Mouse (Mus musculus): ENCODE measurements around the gene Bag1.

Gene Bag1

DNA sequence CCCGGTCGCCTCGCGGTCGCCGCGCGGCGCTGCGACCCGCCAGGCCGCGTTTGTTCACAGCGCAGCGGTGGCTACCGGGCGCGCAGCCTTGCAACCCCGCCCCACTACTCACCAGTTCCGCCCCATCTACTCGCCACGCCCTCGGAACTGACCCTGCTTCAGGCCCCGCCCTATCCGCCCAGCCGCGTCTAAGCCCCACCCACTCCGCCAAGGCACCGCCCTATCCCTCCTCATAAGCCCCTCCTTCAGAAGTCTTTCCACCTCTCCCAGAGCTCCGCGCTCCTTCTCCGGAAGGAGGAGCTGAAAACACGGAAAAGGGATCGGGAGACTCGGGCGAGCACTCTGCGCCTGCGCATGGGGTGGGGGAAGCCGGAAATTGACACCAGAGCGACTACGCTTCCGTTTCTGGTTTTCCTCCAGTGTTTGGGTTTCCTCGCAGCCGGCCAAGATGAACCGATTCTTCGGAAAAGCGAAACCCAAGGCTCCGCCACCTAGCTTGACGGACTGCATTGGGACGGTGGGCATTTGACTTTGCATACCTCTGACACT, at the start of gene Bag1, which contains the start of gene Chmp5:
TSS of gene Bag1 (minus strand) at position 135 of the 549 bp plus-strand sequence.
TSS of gene Chmp5 (plus strand) at position 248 of the 549 bp plus-strand sequence.
- DNase-seq (ENCODE audit: low spot score): peak; percentile 99

DNA sequence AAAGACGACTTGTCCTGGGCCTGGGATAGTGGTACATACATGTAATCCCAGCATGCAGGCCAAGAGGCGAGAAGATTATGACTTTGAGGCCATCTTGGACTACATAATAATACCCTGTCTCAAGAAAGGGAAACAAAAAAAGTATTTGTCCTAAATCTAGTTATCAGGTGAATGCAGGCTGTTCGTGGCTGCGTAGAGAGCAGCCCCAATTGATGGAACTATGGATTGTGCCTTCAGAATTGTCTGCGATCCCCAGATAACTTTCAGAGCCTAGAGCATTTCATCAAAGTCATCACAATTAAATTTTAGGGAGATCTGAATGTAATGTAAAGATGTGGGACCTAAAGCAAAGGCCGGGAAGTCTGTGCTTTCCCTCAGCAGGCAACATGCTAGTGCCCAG, 48.2 kb upstream of the Bag1 start:
- DNase-seq (ENCODE audit: low spot score): no peak

DNA sequence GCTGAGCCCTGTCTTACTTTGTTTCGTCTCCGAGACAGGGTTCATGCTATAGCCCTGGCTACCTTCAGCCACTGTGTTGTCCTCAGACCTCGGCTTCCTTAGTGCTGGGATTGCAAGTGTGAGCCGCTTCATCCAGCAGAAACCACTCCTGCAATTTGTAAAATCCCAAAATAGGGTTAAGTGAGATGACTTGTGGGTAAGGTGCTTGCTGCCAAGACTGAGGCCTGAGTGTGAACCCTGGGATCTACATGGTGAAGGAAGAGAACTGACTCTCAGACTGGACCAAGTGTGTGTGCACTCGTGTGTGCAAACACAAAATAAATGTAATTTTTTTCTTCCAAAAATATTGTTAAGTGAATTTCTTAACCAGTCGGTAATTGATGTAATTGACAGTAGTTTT, 41.5 kb upstream of the Bag1 start:
- DNase-seq (ENCODE audit: low spot score): no peak

DNA sequence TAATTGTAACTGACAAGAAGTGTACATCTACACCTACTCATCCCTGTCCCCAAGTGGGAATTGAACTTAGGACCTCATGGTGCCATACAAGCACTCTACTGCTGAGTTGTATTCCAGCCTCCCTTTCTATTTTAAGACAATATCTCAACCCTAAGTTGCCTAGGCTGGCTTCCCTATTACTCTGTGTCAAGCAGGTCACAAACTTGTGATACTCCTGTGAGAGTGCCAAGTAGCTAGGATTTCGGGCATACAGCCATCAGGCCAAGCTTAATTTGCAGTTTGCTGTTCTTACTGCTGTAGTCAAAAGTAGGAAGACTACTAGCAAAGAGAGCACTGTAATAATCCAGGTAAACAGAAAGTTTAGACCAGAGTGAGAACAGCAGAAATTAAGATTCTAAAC, 35.6 kb upstream of the Bag1 start:
- DNase-seq (ENCODE audit: low spot score): no peak

DNA sequence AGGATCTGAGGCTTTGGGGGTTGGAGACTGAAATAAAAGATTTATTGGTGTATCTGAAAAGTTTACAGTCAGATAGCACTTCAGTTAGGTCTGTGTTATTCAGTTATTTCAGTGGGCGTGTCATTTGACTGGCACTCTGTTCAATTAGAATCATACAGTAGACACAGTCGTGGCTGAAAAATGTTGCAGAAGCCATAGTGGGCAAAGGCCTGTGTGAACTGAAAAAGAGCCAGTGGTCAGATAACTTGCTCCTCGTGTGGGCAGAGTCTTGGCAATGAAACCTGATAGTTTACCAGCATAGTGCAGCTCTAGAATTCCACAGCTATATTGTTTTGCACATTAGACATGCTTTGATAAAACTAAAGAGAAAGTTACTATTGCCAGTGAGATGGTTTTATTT, 34.4 kb upstream of the Bag1 start:
- no peak for DNase-seq (ENCODE audit: low spot score)

DNA sequence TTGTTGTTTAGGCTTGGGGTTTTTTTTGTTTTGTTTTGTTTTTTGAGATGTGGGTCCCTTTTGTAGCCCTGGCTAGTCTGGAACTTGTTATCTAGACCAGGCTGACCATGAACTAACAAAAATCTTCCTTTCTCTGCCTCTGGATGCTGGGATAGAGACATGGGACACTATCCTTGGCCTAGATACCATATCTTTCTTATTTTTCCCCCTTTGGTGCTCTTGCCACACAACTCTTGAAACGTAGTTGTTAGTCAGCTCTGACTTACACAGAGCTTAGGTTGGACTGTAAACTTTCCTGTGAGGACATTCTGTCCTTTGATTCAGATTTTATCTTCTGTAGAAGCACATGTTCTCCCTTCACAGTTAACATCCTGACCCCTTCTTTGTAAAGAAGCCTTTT, 31.3 kb upstream of the Bag1 start:
- DNase-seq (ENCODE audit: low spot score): no peak

DNA sequence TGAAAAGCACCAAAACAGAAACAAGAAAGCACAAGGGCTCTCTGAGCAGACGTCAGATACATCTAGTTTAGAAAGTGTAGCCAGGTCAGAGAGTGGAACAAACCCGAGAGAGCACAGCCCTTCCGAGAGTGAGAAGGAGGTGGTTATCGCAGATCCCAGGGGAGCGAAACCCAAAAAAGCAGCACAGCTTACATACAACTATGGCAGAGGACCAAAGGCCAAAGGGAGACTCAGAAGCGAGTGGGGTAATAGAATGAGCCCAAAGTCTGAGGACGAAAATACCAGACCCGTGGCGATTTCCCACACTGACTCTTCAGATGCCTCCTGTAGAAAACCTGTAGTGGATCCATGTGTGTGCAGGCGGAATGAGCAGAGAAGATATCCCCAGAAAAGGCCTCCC, 28.6 kb upstream of the Bag1 start:
- no peak for DNase-seq (ENCODE audit: low spot score)

DNA sequence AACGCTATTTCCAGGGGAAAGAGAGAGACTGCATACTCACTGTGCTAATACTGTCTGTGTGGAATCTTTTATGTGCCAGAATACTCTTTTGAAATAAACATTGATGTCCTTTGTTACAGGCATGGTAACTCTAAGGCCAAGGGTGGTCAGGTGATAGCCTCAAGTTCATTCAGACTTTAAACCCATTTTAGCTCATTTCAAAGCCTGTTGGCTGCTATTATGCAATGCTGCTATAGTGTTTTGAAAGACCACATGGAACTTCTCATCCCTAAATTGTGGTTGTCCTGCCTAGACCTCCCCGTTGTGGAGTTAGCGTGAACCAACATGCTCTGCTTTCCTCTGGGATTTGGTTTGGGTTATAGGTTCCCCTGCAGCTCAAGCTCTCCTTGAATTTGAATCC, 27.6 kb upstream of the Bag1 start:
- DNase-seq (ENCODE audit: low spot score): no peak

DNA sequence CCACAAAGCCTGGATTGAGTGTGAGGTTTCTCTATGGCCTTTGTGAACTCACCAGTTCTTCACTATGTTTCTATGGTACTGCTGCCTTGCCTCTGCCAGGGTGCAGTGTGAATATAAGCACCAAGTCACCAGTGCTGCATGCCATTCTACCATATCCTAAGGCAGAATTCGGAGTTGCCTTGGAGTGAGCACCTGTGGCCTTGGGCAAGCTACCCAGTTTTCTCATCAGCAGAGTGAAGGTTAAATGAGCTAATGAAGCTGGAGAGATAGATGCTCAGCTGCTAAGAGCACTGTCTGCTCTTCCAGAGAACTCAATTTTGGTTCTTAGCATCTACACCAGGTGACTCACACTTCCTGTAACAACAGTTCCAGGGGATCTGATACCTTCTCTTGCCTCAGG, 25.9 kb upstream of the Bag1 start:
- DNase-seq (ENCODE audit: low spot score): no peak

DNA sequence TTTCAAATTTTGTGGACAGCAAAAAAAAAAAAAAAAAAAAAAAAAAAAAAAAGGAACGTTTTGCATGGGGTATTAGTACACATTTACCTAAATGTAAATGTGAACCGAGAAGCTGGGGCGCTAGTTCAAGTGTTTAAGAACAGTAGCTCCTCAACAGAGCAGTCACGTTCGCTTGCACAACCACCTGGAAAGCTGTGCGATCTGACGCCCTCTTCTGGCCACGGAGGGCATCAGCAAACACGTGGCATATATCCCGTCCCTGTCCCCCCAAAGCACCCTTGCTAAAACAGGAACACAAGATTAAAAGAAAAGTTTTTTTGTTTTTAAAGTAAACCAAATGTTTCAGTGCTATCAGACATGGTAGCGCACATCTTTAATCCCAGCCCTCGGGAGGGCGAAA, 23.6 kb upstream of the Bag1 start:
- DNase-seq (ENCODE audit: low spot score): peak; percentile 24

DNA sequence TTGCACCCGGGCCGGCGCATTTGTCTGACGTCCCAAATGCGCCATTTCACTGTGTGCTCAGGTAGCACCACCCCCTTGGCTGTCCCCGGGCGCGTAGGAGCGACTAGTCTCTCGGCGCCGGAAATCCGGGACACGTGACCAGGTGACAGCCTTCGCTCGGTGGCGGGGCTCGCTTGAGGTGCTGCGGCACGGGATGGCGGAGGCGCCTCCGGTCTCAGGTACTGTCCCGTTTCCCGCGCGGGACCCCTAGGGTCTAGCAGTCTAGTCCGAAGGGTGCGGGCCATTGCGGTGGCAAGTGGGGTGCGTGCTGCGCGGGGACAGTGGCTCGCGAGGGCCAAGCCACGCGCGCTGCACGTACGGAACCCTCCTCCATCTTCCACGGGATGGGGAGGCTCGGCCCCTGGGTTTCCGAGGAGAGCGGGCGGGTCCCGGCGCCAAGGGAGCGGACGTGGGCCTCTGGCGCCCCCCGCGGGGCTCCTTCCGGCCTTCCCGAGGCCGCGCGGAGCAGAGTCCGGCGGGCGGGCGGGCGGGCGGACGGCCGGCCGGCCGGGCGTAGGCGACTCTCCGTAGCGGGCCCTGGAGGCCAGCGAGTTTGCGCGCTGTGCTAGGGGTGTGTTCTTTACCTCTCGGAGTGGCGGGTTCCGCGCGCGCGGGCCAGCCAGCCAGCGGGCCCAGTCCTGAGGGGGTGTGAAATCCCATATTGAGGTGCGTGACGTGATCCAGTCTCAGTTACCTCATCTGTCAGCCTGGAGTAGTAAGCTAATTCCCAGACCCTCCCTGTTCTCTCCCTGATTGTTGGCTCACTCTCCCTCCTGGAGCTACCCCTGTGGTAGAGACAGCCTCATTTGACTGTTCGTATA, 23.0 kb upstream of the Bag1 start, which contains the start of gene Nfx1:
TSS of gene Nfx1 (plus strand) at position 65 of the 860 bp plus-strand sequence.
- peak; percentile 96 for DNase-seq (ENCODE audit: low spot score)

DNA sequence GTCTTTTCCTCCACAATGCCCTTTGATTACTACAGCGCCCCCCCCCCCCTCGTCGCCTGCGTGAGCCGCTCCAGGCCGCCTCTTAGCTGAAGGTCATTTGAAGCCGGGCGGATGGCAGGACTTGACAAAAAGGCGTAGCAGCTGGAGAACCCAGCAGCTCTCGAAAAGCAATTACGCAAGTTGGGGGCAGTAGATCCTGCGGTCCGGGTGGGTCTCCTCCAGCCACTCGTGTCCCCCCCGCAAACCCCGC, 22.4 kb upstream of the Bag1 start:
- DNase-seq (ENCODE audit: low spot score): no peak

DNA sequence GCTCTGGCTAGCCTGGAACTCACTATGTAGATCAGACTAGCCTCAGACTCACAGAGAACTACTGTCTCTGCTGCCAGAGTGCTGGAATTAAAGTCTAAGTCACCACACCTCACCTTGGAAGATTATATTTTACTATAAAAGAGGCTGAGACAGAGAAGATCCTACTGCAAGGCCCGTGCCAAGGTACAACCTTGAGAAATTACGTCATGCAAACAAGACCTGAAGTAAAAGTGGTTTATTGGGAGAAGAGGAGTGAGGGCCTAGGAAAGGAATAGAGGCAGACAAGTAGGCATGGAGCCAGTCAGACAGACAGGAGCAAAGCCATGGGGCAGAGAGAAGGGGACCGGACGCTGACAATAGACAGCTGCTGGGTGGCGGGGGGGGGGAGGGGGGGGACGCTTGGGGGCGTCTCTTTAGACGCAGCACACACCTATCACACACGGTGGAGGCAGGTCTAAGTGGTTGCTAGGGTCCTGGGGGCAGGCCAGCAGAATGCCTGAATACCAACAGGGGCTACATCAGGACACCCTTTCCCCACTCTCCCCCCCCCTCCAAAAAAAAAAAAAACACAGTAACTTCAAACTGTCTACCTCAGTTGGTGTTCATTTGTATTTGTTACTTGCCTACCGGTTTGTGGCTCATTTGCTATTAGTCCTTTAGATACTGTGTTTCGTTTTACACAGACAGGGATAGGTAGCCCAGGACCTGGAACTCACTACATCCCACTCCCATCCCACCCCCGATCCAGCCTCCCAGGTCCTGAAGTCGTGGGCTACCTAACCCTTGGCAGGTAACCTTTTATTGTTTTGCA, 21.9 kb upstream of the Bag1 start:
- no peak for DNase-seq (ENCODE audit: low spot score)

DNA sequence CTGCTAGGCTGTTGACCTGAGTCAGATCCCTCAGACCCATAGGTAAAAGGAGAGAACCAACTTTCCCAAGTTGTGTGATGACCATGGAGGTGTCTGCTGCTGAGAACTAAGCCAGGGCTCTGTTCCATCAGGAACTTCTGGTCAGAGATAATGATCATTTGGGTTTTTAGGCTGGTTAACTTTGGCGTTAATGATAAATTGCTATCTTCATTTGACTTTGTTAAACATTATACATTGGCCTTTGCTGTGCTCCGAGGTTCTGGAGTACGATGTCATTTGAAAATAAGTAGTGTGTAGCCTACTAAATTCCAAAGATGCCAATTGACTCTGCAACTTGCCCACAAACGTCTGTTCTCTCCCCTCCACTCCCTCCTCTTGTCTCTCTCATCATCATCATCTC, 21.1 kb upstream of the Bag1 start:
- no peak for DNase-seq (ENCODE audit: low spot score)

DNA sequence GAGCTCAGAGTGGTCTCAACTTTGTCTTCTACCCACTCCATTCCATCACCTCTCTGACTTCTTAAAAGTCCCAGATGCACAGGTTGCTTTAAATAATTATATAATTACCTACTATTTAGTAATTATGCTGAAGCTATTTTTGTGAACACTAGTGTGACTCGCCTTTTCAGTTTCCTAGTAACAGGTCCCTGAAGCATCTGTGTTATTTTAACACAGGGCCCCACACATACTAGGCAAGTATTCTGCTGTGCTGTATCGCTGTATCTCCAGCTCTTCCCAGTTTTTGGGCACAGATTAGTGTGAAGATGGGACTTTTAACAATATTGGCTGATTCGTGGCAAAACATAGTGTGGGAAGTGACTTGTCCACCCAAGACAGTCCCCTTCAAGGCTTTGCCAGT, 15.4 kb upstream of the Bag1 start:
- DNase-seq (ENCODE audit: low spot score): no peak

DNA sequence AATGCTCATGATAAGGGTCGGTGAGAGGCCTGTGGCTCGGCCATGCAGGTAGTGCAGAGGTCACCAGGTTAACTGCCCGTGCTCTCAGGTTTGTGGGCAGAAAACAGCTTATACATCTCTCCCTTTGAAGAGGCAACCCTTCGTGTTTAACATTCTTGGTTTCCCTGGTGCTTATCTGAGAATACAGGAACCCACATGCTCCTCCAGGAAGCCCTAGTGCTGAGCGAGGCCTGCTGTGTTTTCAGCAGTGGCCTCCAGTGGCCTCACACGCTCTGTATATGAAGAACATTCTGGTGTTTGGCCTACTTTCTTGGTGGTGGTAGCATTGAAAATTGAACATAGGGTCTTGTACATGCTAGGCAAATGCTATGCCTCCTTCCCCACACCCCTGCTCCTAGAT, 7.8 kb upstream of the Bag1 start:
- DNase-seq (ENCODE audit: low spot score): no peak

DNA sequence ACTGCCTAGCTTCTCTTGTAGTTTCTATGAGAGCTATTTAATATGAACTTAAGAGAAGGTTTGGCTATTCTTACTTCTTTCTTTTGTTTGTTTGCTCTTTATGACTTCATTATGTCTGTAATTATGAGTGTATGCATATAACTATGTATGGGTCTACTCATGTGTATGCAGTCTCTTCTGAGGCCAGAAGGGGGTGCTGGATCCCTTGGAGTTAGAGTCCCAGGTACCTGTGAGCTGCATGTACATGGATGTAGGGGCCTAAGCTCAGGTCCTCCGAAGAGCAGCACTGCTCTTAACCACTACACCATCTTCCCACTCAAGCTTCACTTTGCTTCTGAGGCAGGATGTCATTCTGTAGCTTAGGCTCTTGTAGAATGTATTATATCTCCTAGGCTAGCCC, 5.4 kb upstream of the Bag1 start:
- peak; percentile 8 for DNase-seq (ENCODE audit: low spot score)

DNA sequence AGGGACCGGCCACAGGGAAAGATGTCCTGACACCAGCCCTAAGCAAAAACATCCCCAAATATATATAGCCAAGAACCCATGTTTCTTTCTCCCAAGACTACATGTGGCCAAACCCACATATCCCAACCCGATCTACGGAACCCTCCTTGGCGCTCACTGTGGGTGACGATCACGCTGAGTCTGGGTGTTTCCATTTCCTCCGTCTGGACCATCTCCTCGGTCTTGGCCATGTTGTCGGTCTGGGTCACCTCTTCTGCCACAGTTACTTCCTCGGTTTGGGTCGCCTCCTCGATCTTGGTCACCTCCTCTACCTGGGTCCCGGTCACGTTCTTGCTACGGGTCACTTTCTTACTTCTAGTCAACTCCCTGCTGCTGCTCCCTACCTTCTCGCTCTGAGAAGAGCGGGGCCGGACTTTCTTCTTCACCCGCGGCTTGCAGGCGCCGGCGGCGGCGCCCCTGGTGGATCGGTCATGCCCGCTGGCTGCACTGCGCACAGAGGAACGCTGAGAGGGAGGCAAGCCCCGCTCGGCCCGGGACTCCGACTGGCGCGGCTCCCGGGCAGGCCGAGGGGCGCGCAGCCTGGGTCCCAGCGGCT, 432 bp downstream of the Bag1 start:
- no peak for DNase-seq (ENCODE audit: low spot score)

DNA sequence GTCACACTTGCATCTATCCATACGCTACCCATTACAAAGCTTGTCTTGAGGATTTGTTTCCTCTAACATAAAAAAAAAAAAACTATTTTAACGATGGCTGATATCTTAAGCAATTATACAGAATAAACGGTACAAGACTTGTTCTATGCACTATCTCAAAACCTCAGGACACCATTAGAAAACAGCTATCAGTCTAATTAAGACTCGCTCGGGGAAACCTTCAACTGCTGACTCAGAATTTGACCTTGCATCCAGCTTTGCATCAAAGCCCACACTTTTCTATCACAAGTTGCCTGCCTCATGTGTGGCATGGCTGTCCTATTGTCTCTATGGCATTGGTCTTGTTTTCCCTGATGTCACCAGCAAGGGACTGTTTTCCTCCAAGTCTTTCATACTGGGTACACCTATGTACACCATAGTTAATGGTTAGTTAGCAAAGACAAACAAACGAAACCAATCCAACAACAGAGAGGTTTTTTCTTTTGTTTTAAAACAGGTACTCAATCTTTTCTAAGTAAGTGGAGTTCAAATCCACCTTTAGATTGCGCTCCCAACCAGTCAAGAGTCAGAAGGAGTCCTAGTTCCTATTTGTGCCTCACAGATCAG, 1.5 kb downstream of the Bag1 start:
- no peak for DNase-seq (ENCODE audit: low spot score)

DNA sequence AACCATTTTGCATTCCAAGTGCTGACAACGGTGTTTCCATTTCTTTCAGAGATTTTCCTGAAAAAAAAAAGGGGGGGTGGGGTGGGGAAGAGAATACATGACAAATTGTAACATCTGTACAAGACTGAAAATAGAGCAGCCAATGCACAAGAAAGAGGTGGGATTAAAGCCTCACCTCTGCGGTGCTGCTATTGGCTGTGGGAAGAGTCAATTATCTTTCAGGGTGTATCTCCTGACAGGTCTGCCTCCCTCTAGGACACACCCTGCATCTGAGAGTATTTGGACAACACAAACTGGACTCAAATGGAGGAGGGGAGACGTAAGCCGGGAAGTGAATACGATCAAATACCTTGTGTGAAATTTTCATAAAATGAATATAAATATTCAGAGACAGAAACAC, 4.4 kb downstream of the Bag1 start:
- no peak for DNase-seq (ENCODE audit: low spot score)

DNA sequence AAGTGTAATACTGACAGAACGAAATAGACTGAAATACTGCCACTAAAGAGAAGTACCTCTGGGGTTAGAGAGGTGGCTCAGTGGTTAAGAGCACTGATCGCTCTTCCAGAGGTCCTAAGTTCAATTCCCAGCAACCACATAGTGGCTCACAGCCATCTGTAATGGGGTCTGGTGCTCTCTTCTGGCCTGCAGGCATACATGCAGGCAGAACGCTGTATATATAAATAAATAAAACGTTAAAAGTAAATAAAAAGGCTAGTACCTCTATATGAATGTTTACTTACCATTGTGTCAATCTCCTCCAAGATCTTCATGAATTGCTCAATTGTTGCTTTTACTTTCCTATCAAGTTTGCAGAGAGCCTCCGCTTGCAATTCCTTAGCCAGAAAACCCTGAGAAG, 9.3 kb downstream of the Bag1 start:
- no peak for DNase-seq (ENCODE audit: low spot score)

DNA sequence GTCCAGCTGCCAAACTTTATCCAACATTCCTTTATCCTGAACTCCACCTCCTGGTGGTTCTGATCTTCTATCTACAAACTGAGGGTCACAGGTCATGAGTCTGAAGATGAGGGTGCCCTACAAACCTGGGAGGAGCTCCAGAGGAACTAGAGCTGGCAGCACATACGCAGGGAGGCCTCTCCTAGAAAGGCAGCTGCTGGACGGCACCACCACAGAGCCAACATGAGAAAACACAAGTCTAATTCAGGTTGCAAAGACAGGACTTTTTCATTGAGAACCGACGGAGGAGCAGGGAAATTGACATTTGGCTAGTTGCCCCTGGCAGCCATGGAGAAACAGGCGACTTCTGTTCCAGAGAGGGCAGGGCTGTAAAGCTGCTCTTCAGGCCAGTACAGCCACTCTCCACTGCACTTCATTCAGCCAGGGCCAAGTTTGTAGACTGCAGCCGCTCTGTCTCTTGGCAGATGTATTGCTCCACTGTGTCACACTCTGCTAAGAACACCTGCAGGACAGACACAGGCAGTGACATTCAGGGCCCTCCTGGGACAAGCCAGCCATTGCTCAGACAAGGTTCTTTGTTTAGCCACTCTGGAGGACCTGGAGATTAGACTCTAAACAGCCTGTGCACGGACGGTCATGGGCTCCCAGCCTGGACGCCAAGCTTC, 11.8 kb downstream of the Bag1 start:
- peak; percentile 53 for DNase-seq (ENCODE audit: low spot score)
